Mouse (Mus musculus) heart, embryonic 15.5 days (tissue): ENCODE data around the gene Otud6a. TPM values are rescaled to one million over a fixed set of nuclear protein-coding genes. Genes with fewer than 3 reads are reported as not detected.

Experiments
- ATAC-seq: fragments of 200-750 bp; cut with Nextera tagmentation; replicated peaks from 2 replicates; pipeline ENCODE4 v1.8.0; 2017; ENCODE audit warnings: low read depth, moderate TSS enrichment; ENCODE audit not compliant: insufficient number of reproducible peaks, insufficient read depth, low FRiP score
- H3K27ac ChIP-seq: fragments of 300-500 bp; sonication (generic); 2 replicates; pipeline ENCODE4 v1.5.1; 2015; ENCODE audit warnings: mild to moderate bottlenecking, inconsistent platforms
- H3K27me3 ChIP-seq: fragments of 300-500 bp; sonication (generic); 2 replicates; pipeline ENCODE4 v1.6.1; 2015; ENCODE audit warnings: inconsistent platforms
- H3K36me3 ChIP-seq: fragments of 300-500 bp; sonication (generic); 2 replicates; pipeline ENCODE4 v1.6.1; 2015; ENCODE audit warnings: mild to moderate bottlenecking, inconsistent platforms
- H3K4me1 ChIP-seq: fragments of 300-500 bp; sonication (generic); replicated peaks from 2 replicates; pipeline ENCODE4 v1.6.1; 2015; ENCODE audit warnings: inconsistent platforms
- H3K4me2 ChIP-seq: fragments of 300-500 bp; sonication (generic); 2 replicates; pipeline ENCODE4 v1.6.1; 2015; ENCODE audit warnings: inconsistent platforms, mild to moderate bottlenecking, moderate library complexity
- H3K4me3 ChIP-seq: fragments of 300-500 bp; sonication (generic); 2 replicates; pipeline ENCODE4 v1.5.1; 2015; ENCODE audit warnings: mild to moderate bottlenecking, inconsistent platforms
- H3K9ac ChIP-seq: fragments of 300-500 bp; sonication (generic); 2 replicates; pipeline ENCODE4 v1.6.1; 2015; ENCODE audit warnings: mild to moderate bottlenecking, inconsistent platforms
- H3K9me3 ChIP-seq: fragments of 300-500 bp; sonication (generic); replicated peaks from 2 replicates; pipeline ENCODE4 v1.6.1; 2016; ENCODE audit warnings: inconsistent platforms
- WGBS: fragments of 180-500 bp; shearing (Covaris S2); methylation state at CpG from one replicate; pipeline ENCODE4 v1.1.7; 2015; ENCODE audit warnings: mixed read lengths; 5-methylcytosine and 5-hydroxymethylcytosine counted together
- microRNA counts: library from miRNA; unstranded; fragments of <30 nt; microRNA quantifications from one replicate; lab custom pipeline; 2016
- microRNA-seq: library from miRNA; unstranded; fragments of <30 nt; microRNA quantifications from one replicate; pipeline ENCODE4, GENCODE M21; 2016
- polyA plus RNA-seq: library from polyadenylated mRNA; unstranded; fragments of >200 nt; fragmentation: Nextera tagmentation; extraction: Ambion mirVana; gene quantifications from 2 replicates; pipeline ENCODE4 v1.2.1, GENCODE M21; 2015

Otud6a gene
- polyA plus RNA-seq, 1 experiment from 2014 or later = not detected

DNA sequence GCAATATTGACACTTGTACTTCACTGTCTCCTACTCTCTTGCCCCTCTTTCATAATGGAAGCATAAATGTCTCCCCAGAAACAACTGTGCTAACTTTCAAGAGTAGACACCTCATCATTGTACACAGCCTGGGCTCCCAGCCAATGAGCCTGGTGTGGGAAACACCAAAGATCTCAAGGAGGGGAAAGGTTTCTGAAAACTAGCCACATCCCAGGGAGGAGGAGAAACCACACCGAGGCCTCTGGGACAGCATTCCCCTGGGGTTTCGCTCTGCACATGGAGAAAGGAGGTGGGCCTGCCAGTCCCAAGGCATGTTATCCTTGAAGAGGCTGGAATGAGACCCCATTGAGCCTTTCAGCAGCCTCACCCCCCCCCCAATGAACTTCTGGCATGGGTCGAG is 41.3 kb downstream of the Otud6a start:
- no peaks in the 10 kb centered on the region for H3K27me3 ChIP-seq
- WGBS = 78% methylated on average over 3 of the region's 3 CpGs
- H3K9ac ChIP-seq = no peak overlapping the region

GRCm38 (mm10) chrX:100471491-100471890 is 42.7 kb downstream of the Otud6a start:
- no peaks in the 10 kb centered on the region for H3K27me3 ChIP-seq
- no peaks in the 10 kb centered on the region for H3K9me3 ChIP-seq
- WGBS = 68% methylated on average over 3 of the region's 3 CpGs
- no peak overlapping the region for H3K4me2 ChIP-seq
- no peak overlapping the region for H3K9ac ChIP-seq
- no peaks in the 10 kb centered on the region for H3K36me3 ChIP-seq
- no peaks in the 10 kb centered on the region for H3K4me1 ChIP-seq
- H3K27ac ChIP-seq = no peak overlapping the region
- H3K4me3 ChIP-seq = no peak overlapping the region
- no peak for ATAC-seq

More for the DNA sequence above, 41.3 kb downstream of the Otud6a start:
- Histone ChIP-seq H3K4me1 (no peaks in the 10 kb centered on the region), H3K4me3 (no peak overlapping the region), H3K27ac (no peak overlapping the region), H3K36me3 (no peaks in the 10 kb centered on the region), H3K4me2 (no peak overlapping the region), H3K9me3 (no peaks in the 10 kb centered on the region)
- ATAC-seq = no peak

DNA sequence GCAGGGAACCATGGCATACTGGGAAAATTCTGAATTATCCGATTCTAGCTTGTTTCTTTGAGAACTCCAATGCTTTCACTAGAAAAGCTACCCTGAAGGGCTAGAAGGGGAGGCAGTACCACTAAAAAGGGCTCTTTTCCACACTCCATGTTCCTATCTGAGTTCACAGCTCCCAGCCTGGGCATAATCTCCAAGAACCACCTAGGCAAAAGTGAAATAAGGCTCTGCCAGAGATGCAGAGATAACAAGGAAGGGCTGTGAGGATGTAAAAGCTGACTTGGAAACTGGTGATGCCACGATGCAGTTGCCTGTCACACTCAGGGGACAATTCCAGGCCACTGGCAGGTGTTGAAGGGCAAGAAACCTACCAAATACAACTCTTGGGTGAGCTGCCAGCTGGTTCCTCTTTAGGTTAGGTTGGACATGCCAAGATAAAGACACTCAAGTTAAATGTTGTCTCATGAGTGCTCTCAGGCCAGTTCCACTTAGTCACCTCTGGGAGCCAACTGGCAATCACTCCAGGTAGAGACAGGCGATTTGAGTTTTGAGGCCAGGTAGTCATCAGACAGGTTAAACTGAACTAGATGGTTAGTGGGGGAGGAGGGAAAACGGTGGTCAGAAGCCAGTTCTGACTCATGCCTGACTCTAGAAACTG is 46.9 kb downstream of the Otud6a start:
- H3K9me3 ChIP-seq = no peaks in the 10 kb centered on the region
- 55% methylated on average over 4 of the region's 4 CpGs for WGBS
- no peak overlapping the region for H3K9ac ChIP-seq
- H3K27ac ChIP-seq = no peak overlapping the region
- no peak for ATAC-seq
- H3K36me3 ChIP-seq = no peaks in the 10 kb centered on the region
- no peaks in the 10 kb centered on the region for H3K4me1 ChIP-seq
- no peaks in the 10 kb centered on the region for H3K27me3 ChIP-seq
- no peak overlapping the region for H3K4me2 ChIP-seq
- H3K4me3 ChIP-seq = no peak overlapping the region

MicroRNAs encoded within 50 kb of the gene (microRNA counts, 519-probe panel; counts per million panel counts)
- 2,804 counts per million, percentile 68 among the panel's probes with 10 or more counts for microRNA mmu-miR-676 (lab: Ali Mortazavi, UCI)

Small RNA genes lying within 50 kb of the gene (microRNA-seq; reads per million reads assigned to microRNA genes)
- gene Mir676 = 922 reads per million, percentile 77 among the genes with 10 or more reads in this experiment

Other genes starting within 250 kb of the Otud6a start
- 0.10 and 0.25 TPM in 2 replicates for gene Awat2, start 13.7 kb downstream of the Otud6a start, polyA plus RNA-seq
- 25.0 and 25.1 TPM in 2 replicates for gene Igbp1, start 65.3 kb downstream of the Otud6a start, polyA plus RNA-seq
- not detected in 2 replicates for gene Dgat2l6, start 95.8 kb downstream of the Otud6a start, polyA plus RNA-seq
- not detected in 2 replicates for gene Awat1, start 143.2 kb downstream of the Otud6a start, polyA plus RNA-seq
- 0.03 TPM in 1 of 2 replicates, not detected in the other for gene P2ry4, start 165.9 kb downstream of the Otud6a start, polyA plus RNA-seq
- 1.0 and 1.4 TPM in 2 replicates for gene Arr3, start 176.5 kb downstream of the Otud6a start, polyA plus RNA-seq
- gene Kif4, start 196.7 kb downstream of the Otud6a start, polyA plus RNA-seq = 18.9 and 21.5 TPM in 2 replicates
- gene Pdzd11, start 197.6 kb downstream of the Otud6a start, polyA plus RNA-seq = 83.5 TPM in 2 replicates